In genomic region chr7:19677872-19678271, GRCm38 (mm10) we compare ENCODE assay signal across 16 mouse cellular contexts. TPM values are rescaled to one million over a fixed set of nuclear protein-coding genes. Genes with fewer than 3 reads are reported as not detected.
DNase-seq lines count a peak whose midpoint lies in the region; ATAC-seq and TF ChIP-seq lines count a peak whose summit lies in the region.
"Had no signal": no experiment of that assay in that cellular context is flagged by ENCODE, and none has a peak within 500 bp of the region (broad histone marks: within the 10 kb centered on the region; RNA-seq: fewer than 3 reads in every experiment).

Gene Apoc2 (minus strand): TSS chr7:19677941.

- WGBS in kidney, embryonic 15.5 days = 61% methylated on average over 8 of the region's 8 CpGs
- WGBS in intestine, embryonic 15.5 days = 60% methylated on average over 8 of the region's 8 CpGs
- 57% methylated on average over 8 of the region's 8 CpGs for WGBS in liver, embryonic 15.5 days (ENCODE audit: insufficient replicate concordance)
- WGBS in small intestine, adult 2 months = 40% methylated on average over 8 of the region's 8 CpGs
- WGBS in hindbrain, embryonic 11.5 days = 71% methylated on average over 8 of the region's 8 CpGs

- no peak for TF ChIP-seq POLR2A in small intestine, adult 2 months (IDR thresholded peaks at IDR 0.05; ENCODE audit: low read depth, low read length)

- H3K27ac ChIP-seq in kidney, embryonic 15.5 days = no peak within 1 kb of the TSS
- H3K27ac ChIP-seq in intestine, embryonic 15.5 days = peak within 1 kb of the TSS; percentile 24; the same call in 1 of the 2 replicates
- peak within 1 kb of the TSS; percentile 58 for H3K27ac ChIP-seq in liver, embryonic 15.5 days (replicated peaks)
- peak within 1 kb of the TSS; percentile 82 for H3K27ac ChIP-seq in small intestine, adult 2 months (ENCODE audit: insufficient read depth, low read depth, low read length)
- no peak within 1 kb of the TSS for H3K27ac ChIP-seq in hindbrain, embryonic 11.5 days (ENCODE audit: low read depth, low read length)
- H3K27ac ChIP-seq: embryonic facial prominence, embryonic 10.5 days; heart, embryonic 15.5 days; midbrain, embryonic 10.5 days had no signal

- TF ChIP-seq CTCF in small intestine, adult 2 months (IDR thresholded peaks at IDR 0.05; ENCODE audit: extremely low read depth, insufficient read length, insufficient replicate concordance, low read depth, low read length) = no peak

- no peaks in the 10 kb centered on the region for H3K9me3 ChIP-seq in kidney, embryonic 15.5 days (replicated peaks)
- no peaks in the 10 kb centered on the region for H3K9me3 ChIP-seq in intestine, embryonic 15.5 days
- no peaks in the 10 kb centered on the region for H3K9me3 ChIP-seq in liver, embryonic 15.5 days (replicated peaks)
- no peaks in the 10 kb centered on the region for H3K9me3 ChIP-seq in hindbrain, embryonic 11.5 days (ENCODE audit: control insufficient read depth, low read length)
- H3K9me3 ChIP-seq: embryonic facial prominence, embryonic 10.5 days; heart, embryonic 15.5 days; midbrain, embryonic 10.5 days had no signal

- H3K36me3 ChIP-seq in kidney, embryonic 15.5 days = no peaks in the 10 kb centered on the region
- no peaks in the 10 kb centered on the region for H3K36me3 ChIP-seq in intestine, embryonic 15.5 days
- no peaks in the 10 kb centered on the region for H3K36me3 ChIP-seq in liver, embryonic 15.5 days (replicated peaks)
- no peaks in the 10 kb centered on the region for H3K36me3 ChIP-seq in small intestine, adult 2 months (ENCODE audit: control insufficient read depth, insufficient read depth, low read length)
- no peaks in the 10 kb centered on the region for H3K36me3 ChIP-seq in hindbrain, embryonic 11.5 days (ENCODE audit: control insufficient read depth, insufficient read depth, low read length)
- H3K36me3 ChIP-seq: embryonic facial prominence, embryonic 10.5 days; heart, embryonic 15.5 days; midbrain, embryonic 10.5 days had no signal

- no peak within 1 kb of the TSS for H3K4me3 ChIP-seq in kidney, embryonic 15.5 days (replicated peaks)
- no peak within 1 kb of the TSS for H3K4me3 ChIP-seq in intestine, embryonic 15.5 days (replicated peaks)
- H3K4me3 ChIP-seq in liver, embryonic 15.5 days (replicated peaks) = no peak within 1 kb of the TSS
- H3K4me3 ChIP-seq in small intestine, adult 2 months (ENCODE audit: low read depth, low read length) = no peak within 1 kb of the TSS
- H3K4me3 ChIP-seq in hindbrain, embryonic 11.5 days (ENCODE audit: low read depth, low read length) = no peak within 1 kb of the TSS
- H3K4me3 ChIP-seq: embryonic facial prominence, embryonic 10.5 days; heart, embryonic 15.5 days; midbrain, embryonic 10.5 days; myocyte had no signal

- no peak for ATAC-seq in kidney, embryonic 15.5 days (replicated peaks; ENCODE audit: low FRiP score)
- peak; percentile 54 for ATAC-seq in intestine, embryonic 15.5 days
- ATAC-seq in liver, embryonic 15.5 days (ENCODE audit: insufficient read depth) = no peak
- ATAC-seq in hindbrain, embryonic 11.5 days (ENCODE audit: low FRiP score) = no peak
- ATAC-seq: forebrain, embryonic 14.5 days had no signal

- DNase-seq in kidney, adult 9 months = no peak
- no peak for DNase-seq in adipocyte (ENCODE audit: low spot score)
- DNase-seq in hindbrain, embryonic 11.5 days (ENCODE audit: low spot score) = no peak
- DNase-seq in right cerebral cortex, postnatal 14 days = no peak
- DNase-seq: cerebellum, postnatal 25 days; kidney, postnatal 14 days; lung, postnatal 14 days had no signal

- no peaks in the 10 kb centered on the region for H3K27me3 ChIP-seq in kidney, embryonic 15.5 days
- no peaks in the 10 kb centered on the region for H3K27me3 ChIP-seq in intestine, embryonic 15.5 days (replicated peaks)
- no peaks in the 10 kb centered on the region for H3K27me3 ChIP-seq in liver, embryonic 15.5 days
- H3K27me3 ChIP-seq in small intestine, adult 2 months (ENCODE audit: control insufficient read depth, insufficient read depth, low read length) = no peaks in the 10 kb centered on the region
- H3K27me3 ChIP-seq in hindbrain, embryonic 11.5 days (ENCODE audit: control insufficient read depth, insufficient read depth, low read length) = no peaks in the 10 kb centered on the region
- H3K27me3 ChIP-seq: heart, embryonic 15.5 days had no signal

- no peak within 1 kb of the TSS for H3K4me2 ChIP-seq in kidney, embryonic 15.5 days
- no peak within 1 kb of the TSS for H3K4me2 ChIP-seq in intestine, embryonic 15.5 days (replicated peaks)
- peak within 1 kb of the TSS; percentile 32 for H3K4me2 ChIP-seq in liver, embryonic 15.5 days
- no peak within 1 kb of the TSS for H3K4me2 ChIP-seq in hindbrain, embryonic 11.5 days (replicated peaks; ENCODE audit: low read depth, low read length)
- H3K4me2 ChIP-seq: heart, embryonic 15.5 days had no signal

- no peaks in the 10 kb centered on the region for H3K4me1 ChIP-seq in kidney, embryonic 15.5 days
- 0 out of 2 replicates have a peak, but pooled peaks cover 7% of the 10 kb centered on the region for H3K4me1 ChIP-seq in intestine, embryonic 15.5 days (replicated peaks)
- H3K4me1 ChIP-seq in liver, embryonic 15.5 days (replicated peaks) = peaks cover 26% of the 10 kb centered on the region
- peaks cover 37% of the 10 kb centered on the region for H3K4me1 ChIP-seq in small intestine, adult 2 months (ENCODE audit: control insufficient read depth, insufficient read depth, insufficient read length, low read length)
- H3K4me1 ChIP-seq in hindbrain, embryonic 11.5 days (replicated peaks; ENCODE audit: control insufficient read depth, insufficient read depth, low read length) = no peaks in the 10 kb centered on the region
- H3K4me1 ChIP-seq: embryonic facial prominence, embryonic 10.5 days; midbrain, embryonic 10.5 days had no signal

- H3K9ac ChIP-seq in kidney, embryonic 15.5 days = no peak within 1 kb of the TSS
- no peak within 1 kb of the TSS for H3K9ac ChIP-seq in intestine, embryonic 15.5 days
- H3K9ac ChIP-seq in liver, embryonic 15.5 days = no peak within 1 kb of the TSS; the same call in 1 of the 2 replicates
- H3K9ac ChIP-seq in hindbrain, embryonic 11.5 days (ENCODE audit: low read depth, low read length) = no peak within 1 kb of the TSS
- H3K9ac ChIP-seq: heart, embryonic 15.5 days had no signal

RNA-seq across cellular contexts. Expression of gene Apoc2, which starts in this region (rescaled TPM):
- polyA plus RNA-seq in kidney, embryonic 15.5 days (2015; fragmentation: Nextera tagmentation; extraction: Ambion mirVana) = 8.8 and 13.1 TPM in 2 replicates
- 164 and 258 TPM in 2 replicates for polyA plus RNA-seq in intestine, embryonic 15.5 days (2015; fragmentation: Nextera tagmentation; extraction: Ambion mirVana)
- polyA plus RNA-seq in liver, embryonic 15.5 days (2015; fragmentation: Nextera tagmentation; extraction: Ambion mirVana) = 1,160 and 1,332 TPM in 2 replicates
- polyA plus RNA-seq in small intestine, adult 2 months (2012; rRNA removed) = 1,337 and 1,661 TPM in 2 replicates
- 0.33 TPM in 1 of 2 replicates, not detected in the other for polyA plus RNA-seq in hindbrain, embryonic 11.5 days (2014; fragmentation: Nextera tagmentation; extraction: Ambion mirVana)
- polyA plus RNA-seq: forebrain, embryonic 14.5 days; myocyte had no signal

Comparison
In these comparisons a context has a peak if more than half of its experiments do, and no peak if none do; other contexts are left out.
1. H3K27ac ChIP-seq: peak in intestine, embryonic 15.5 days (single experiment), liver, embryonic 15.5 days (single experiment) and small intestine, adult 2 months (single experiment); none in kidney, embryonic 15.5 days (single experiment) and hindbrain, embryonic 11.5 days (single experiment).